Mouse (Mus musculus): ENCODE results near the gene Klhl8.
"Not testable (repeated sequence)": the region's sequence is repeated elsewhere in the genome, so short reads cannot be mapped to it uniquely, and the experiment has no call there.

GRCm38 (mm10) chr5:103931924-103932323 is 20.9 kb upstream of the Klhl8 start:
- not testable (repeated sequence) for TF ChIP-seq CTCF (IDR thresholded peaks at IDR 0.05; ENCODE audit: control insufficient read depth, insufficient read depth, low read length); POLR2A (IDR thresholded peaks at IDR 0.05; ENCODE audit: borderline replicate concordance, control insufficient read depth, low read depth, low read length)
